Mouse (Mus musculus) stomach, postnatal 0 days (tissue): ENCODE measurements around the gene Ebf3.

Experiments
- CTCF ChIP-seq: IDR thresholded peaks from 2 replicates; pipeline ENCODE4 v1.5.1; 2016; ENCODE audit warnings: antibody characterized with exemption, low read depth, mild to moderate bottlenecking, moderate library complexity
- EP300 ChIP-seq: optimal IDR thresholded peaks from 2 replicates; pipeline ENCODE3; 2016; ENCODE audit warnings: antibody characterized with exemption

DNA sequence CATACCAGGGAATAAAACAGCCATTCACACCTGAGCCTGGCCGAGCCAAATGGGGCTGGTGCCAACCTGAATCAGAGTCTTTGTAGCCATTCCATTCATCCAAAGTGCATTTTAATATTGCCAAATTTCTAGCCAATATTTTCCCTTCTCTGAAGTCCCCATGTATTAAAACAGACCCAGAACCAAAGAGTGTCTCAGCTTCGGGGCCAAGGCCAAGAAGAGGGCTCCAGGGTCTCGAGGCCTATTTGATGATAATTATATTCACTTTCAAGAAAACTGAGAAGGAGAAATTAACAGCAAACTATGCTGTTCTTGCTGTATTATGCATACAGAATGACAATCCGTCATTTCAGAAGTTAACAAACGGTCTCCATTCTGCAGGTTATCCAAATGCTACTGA, 12.1 kb downstream of the Ebf3 start:
- TF ChIP-seq CTCF (no peak), EP300 (no peak)
